Mouse (Mus musculus): ENCODE results near the gene Gm8947. TPM values are rescaled to one million over a fixed set of nuclear protein-coding genes. Genes with fewer than 3 reads are reported as not detected.

The Gm8947 gene
- polyA plus RNA-seq, 1 experiment from 2014 or later: 1.7 TPM

DNA sequence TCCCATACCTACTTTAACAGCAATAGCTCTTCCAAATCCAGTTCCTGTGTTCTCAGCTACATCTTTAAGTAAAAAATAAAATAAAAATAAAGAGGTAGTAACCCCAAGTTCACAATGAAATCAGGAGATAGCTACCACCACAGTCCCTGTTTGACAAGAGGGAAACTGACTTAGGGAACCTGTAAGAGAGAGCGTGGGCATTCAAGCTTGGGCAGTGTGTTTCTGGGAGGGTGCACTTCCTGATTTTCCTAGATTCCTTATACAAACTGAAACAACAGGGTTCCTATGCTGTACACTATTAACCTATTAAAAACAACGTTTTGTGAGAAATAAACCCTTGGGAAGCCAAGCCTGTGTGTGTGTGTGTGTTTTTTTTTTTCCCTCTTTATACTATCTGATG, 22.7 kb downstream of the Gm8947 start:
- H3K27me3 ChIP-seq (replicated peaks): 0 out of 2 replicates have a peak, but pooled peaks cover 4% of the 10 kb centered on the region
- H3K9me3 ChIP-seq (replicated peaks): no peaks in the 10 kb centered on the region
- H3K4me1 ChIP-seq: peaks cover 35% of the 10 kb centered on the region
- no peak overlapping the region for H3K4me3 ChIP-seq
- no peak overlapping the region for H3K9ac ChIP-seq
- H3K36me3 ChIP-seq: no peaks in the 10 kb centered on the region
- ATAC-seq: no peak
- no peak overlapping the region for H3K27ac ChIP-seq
- H3K4me2 ChIP-seq: no peak overlapping the region
- 43% methylated on average over 2 of the region's 2 CpGs for WGBS (ENCODE audit: insufficient replicate concordance)

DNA sequence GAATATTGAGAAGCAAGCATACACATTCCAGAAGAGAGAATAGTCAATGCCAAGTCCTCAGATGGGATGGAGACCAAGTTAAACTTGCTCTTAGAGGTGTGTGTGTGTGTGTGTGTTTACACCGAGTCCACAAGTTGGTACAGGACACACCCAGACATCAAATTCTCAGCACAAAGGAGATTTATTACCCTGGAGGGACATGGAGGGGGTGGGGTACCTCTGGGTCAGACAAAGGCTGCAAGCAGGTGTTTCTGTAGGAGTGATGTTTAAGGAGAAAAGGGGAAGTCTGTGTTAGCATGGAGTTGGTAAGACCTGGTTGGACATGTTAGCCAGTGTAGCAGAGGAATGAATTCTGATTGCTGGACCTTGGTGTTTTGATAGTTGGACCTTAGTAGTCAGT, 23.8 kb downstream of the Gm8947 start:
- Histone ChIP-seq H3K9ac (no peak overlapping the region), H3K4me2 (no peak overlapping the region), H3K36me3 (no peaks in the 10 kb centered on the region), H3K27ac (peak overlapping the region; percentile 42; the same call in 1 of the 2 replicates), H3K4me3 (no peak overlapping the region), H3K9me3 (replicated peaks) (no peaks in the 10 kb centered on the region), H3K27me3 (replicated peaks) (0 out of 2 replicates have a peak, but pooled peaks cover 4% of the 10 kb centered on the region), H3K4me1 (peaks cover 33% of the 10 kb centered on the region)
- ATAC-seq: 0 out of 2 replicates have a peak, but pooled peaks have one; percentile 7
- WGBS (ENCODE audit: insufficient replicate concordance): 57% methylated on average over 1 of the region's 1 CpGs

DNA sequence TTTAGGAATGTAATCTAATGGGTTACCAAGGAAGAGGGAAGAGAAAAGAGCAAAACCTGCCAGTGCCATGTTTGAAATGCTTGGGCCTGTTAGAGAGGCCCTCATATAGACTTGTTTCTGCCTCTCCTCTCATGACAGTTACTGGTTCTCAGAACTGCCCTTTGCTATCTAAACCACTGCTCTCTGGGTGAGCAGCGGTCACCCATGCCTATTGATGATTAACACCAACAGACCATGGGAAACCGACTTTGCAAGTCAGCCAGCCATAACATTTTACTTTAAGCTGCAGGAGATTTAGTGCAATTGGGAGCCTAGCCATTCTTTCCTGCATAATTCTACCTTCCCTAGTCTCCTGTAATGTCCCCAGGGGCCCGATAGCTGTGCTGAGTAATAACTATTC, 24.2 kb downstream of the Gm8947 start:
- no peak overlapping the region for H3K4me2 ChIP-seq
- ATAC-seq: peak; percentile 54; the same call in 1 of the 2 replicates
- no peaks in the 10 kb centered on the region for H3K36me3 ChIP-seq
- H3K9me3 ChIP-seq (replicated peaks): no peaks in the 10 kb centered on the region
- H3K9ac ChIP-seq: no peak overlapping the region
- WGBS (ENCODE audit: insufficient replicate concordance): 35% methylated on average over 3 of the region's 3 CpGs
- H3K27ac ChIP-seq: peak overlapping the region; percentile 42; the same call in 1 of the 2 replicates
- no peak overlapping the region for H3K4me3 ChIP-seq
- H3K27me3 ChIP-seq (replicated peaks): 0 out of 2 replicates have a peak, but pooled peaks cover 4% of the 10 kb centered on the region
- peaks cover 30% of the 10 kb centered on the region for H3K4me1 ChIP-seq

DNA sequence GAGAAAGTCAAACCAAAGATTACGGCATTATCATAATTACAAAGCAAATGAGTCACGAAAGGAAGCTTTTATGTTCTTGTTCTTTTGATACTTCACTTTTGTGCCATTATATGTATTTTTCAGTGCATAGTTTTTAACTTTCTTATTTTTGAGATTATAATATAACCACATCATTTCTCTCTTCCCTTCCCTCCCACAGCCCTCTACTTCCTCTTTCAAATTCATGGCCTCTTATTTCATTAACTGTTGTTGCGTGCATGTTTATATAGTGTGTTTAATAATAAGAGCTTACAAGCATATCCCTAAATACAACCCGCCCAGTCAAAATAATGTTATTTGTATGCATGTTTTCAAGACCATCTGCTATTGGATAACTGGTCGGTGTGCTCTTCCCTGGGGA, 26.9 kb downstream of the Gm8947 start:
- Histone ChIP-seq H3K36me3 (no peaks in the 10 kb centered on the region), H3K4me2 (no peak overlapping the region), H3K27me3 (replicated peaks) (0 out of 2 replicates have a peak, but pooled peaks cover 2% of the 10 kb centered on the region), H3K27ac (no peak overlapping the region), H3K9ac (no peak overlapping the region), H3K4me3 (no peak overlapping the region), H3K4me1 (peaks cover 25% of the 10 kb centered on the region), H3K9me3 (replicated peaks) (no peaks in the 10 kb centered on the region)
- 82% methylated on average over 5 of the region's 5 CpGs for WGBS (ENCODE audit: insufficient replicate concordance)
- ATAC-seq: no peak

DNA sequence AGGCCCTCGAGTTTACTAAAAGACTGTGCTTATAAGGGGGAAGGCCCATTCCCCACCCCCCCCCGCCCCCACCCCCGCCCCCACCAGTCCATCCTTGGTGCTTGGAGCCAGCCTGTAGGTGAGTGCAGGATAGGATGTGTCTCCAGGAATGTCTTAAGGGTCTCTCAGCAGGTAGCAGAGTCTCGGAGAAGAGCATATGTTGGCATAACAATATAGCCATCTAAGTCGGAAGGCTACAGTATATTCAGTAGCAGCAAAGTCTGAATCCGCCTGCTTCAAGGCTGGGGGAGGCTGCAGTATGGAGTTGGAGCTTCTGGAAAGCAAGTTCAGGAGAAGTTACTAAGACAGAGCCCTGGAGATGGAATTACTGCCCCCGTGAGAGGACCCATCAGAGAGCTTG, 27.9 kb downstream of the Gm8947 start:
- 72% methylated on average over 7 of the region's 7 CpGs for WGBS (ENCODE audit: insufficient replicate concordance)

DNA sequence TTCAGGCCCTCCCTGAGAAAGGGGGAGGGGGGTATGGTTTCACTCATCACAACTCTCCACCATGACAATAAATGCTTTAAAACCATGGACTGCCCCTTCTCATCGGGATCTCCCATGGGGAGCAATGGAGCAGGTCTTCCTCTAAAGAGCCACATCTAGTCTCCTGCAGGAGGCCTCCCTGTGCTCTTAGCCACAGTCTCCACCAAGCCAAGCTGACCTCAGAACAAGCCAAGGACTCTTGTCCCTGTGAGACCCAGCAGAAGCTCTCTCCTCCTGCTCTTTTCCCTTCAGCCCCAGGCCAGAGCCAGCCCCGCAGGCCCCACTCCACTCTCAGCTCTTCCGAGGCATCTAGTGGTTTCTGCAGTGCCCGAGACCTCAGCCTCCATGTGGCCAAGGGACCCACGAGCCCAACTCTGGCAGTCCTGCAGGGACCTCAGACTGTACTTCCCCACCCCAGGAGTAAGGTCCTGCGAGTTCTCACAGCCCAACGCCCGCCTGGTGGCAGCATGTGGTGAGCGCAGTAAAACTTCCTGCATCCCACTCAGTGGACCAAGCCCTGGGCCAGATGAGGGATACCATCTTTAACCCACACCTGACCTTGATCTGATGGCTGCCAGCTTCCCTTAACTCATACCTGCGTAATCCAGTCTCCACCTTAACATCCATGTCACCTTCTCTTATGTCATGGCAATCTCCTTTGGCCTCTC, 30.5 kb downstream of the Gm8947 start:
- Histone ChIP-seq H3K27ac (no peak overlapping the region), H3K27me3 (replicated peaks) (no peaks in the 10 kb centered on the region; the same call in 1 of the 2 replicates), H3K9ac (no peak overlapping the region), H3K4me2 (no peak overlapping the region), H3K36me3 (no peaks in the 10 kb centered on the region), H3K4me3 (no peak overlapping the region), H3K4me1 (peaks cover 2% of the 10 kb centered on the region; the same call in 1 of the 2 replicates), H3K9me3 (replicated peaks) (no peaks in the 10 kb centered on the region)
- WGBS (ENCODE audit: insufficient replicate concordance): 72% methylated on average over 10 of the region's 10 CpGs
- no peak for ATAC-seq

More for the DNA sequence above, 27.9 kb downstream of the Gm8947 start:
- Histone ChIP-seq H3K4me3 (no peak overlapping the region), H3K9me3 (replicated peaks) (no peaks in the 10 kb centered on the region), H3K36me3 (no peaks in the 10 kb centered on the region), H3K9ac (no peak overlapping the region), H3K4me1 (peaks cover 20% of the 10 kb centered on the region), H3K4me2 (no peak overlapping the region), H3K27me3 (replicated peaks) (no peaks in the 10 kb centered on the region), H3K27ac (no peak overlapping the region)
- ATAC-seq: no peak

DNA sequence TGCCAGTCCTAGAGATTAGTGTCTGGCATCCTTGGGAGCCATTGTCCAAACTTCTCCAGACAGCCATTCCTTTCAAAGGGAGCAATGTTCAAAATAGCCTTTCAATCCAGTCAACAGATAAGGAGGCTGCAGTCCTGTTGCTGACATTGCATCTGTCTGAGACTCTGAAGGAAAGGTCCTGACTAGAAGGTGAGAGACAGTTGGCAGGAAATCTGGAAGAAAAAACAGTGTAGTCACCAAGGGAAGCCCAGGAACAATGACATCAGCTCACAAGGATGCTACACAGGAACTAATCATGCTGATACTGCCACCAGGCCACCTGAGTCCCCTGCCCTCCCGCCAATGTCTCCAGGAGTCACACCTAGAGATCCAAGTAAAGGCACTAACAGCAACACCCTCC, 31.2 kb downstream of the Gm8947 start:
- no peak overlapping the region for H3K4me2 ChIP-seq
- H3K27me3 ChIP-seq (replicated peaks): no peaks in the 10 kb centered on the region; the same call in 1 of the 2 replicates
- no peaks in the 10 kb centered on the region for H3K4me1 ChIP-seq
- no peak overlapping the region for H3K27ac ChIP-seq
- WGBS (ENCODE audit: insufficient replicate concordance): 53% methylated on average over 1 of the region's 1 CpGs
- H3K9ac ChIP-seq: no peak overlapping the region
- no peaks in the 10 kb centered on the region for H3K36me3 ChIP-seq
- ATAC-seq: no peak
- no peaks in the 10 kb centered on the region for H3K9me3 ChIP-seq (replicated peaks)
- no peak overlapping the region for H3K4me3 ChIP-seq

DNA sequence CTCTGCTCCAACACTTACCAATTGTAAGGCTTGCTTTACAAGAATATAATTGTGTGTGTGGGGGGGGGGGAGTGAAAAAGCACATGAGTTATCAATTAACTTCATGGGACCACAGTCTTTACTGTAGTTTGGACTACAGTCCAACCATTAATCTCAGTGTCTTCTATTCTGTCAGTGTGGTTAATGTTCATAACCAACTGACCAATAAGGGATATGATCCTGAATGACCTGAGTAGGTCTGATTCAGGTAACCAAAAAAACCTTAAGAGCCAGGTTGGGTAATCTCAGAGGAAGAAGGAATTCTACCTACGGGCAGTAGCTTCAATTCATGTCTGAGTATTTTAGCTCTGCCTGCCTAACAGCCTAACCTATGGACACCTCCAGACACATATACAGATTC, 32.4 kb downstream of the Gm8947 start:
- no peak overlapping the region for H3K4me2 ChIP-seq
- H3K27me3 ChIP-seq (replicated peaks): no peaks in the 10 kb centered on the region; the same call in 1 of the 2 replicates
- no peaks in the 10 kb centered on the region for H3K4me1 ChIP-seq
- WGBS (ENCODE audit: insufficient replicate concordance): 70% methylated on average over 1 of the region's 1 CpGs
- no peak for ATAC-seq
- no peak overlapping the region for H3K4me3 ChIP-seq
- no peak overlapping the region for H3K9ac ChIP-seq
- no peaks in the 10 kb centered on the region for H3K9me3 ChIP-seq (replicated peaks)
- no peak overlapping the region for H3K27ac ChIP-seq
- no peaks in the 10 kb centered on the region for H3K36me3 ChIP-seq

DNA sequence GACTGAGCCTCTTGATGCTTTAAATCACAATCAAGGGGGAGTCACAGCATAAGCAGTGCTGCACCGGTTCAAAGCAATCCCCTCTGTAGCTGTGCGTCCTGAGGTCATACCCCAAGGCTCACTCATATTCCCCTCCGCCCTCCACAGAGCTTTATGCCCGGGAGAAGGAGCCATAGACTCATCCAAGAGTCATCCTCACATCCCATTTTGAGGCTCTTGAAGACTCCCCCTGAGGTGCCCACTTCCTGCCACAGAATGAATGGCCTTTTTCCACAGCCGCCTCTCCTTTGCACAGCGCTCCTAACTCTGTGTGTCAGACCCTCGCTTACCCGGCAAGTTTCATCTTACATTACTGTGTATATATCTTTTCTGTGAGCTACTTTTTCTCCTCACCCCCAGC, 35.3 kb downstream of the Gm8947 start:
- H3K4me3 ChIP-seq: no peak overlapping the region
- H3K4me2 ChIP-seq: no peak overlapping the region
- 66% methylated on average over 8 of the region's 8 CpGs for WGBS (ENCODE audit: insufficient replicate concordance)
- H3K4me1 ChIP-seq: no peaks in the 10 kb centered on the region
- no peaks in the 10 kb centered on the region; the same call in 1 of the 2 replicates for H3K27me3 ChIP-seq (replicated peaks)
- no peak for ATAC-seq
- H3K9me3 ChIP-seq (replicated peaks): no peaks in the 10 kb centered on the region
- H3K27ac ChIP-seq: no peak overlapping the region
- no peak overlapping the region for H3K9ac ChIP-seq
- no peaks in the 10 kb centered on the region for H3K36me3 ChIP-seq

DNA sequence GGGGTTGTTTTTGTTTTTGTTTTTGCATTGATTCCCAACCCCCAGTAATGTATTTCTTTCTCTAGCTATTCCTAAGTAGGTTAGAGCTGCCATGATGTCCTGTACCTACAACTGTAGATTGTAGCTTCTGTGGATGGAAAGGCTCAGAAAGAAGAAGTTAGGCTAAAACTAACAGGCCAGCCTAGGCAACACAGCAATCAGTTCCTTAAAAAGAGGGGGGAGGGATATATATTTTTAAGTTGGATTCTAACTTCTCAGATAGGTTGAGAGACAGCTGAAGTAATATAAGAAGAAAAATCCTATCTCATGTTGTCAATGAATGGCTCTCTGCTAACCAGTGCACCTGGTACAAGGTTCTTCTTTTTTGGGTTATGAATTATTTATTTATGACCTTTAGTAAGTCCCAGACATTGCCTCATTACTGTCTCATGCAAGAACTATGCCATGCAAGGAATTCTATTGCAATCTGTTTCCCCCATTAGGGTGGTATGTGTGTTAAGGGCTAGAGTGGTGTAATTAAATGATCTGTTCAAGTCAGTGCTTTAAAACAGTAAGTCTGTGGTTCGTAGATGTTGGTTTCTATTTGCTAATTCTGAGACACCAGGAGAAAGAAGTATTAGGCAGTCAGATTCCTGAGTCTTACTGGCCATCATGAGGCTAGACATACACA, 36.3 kb downstream of the Gm8947 start:
- H3K9me3 ChIP-seq (replicated peaks): no peaks in the 10 kb centered on the region
- H3K36me3 ChIP-seq: no peaks in the 10 kb centered on the region
- no peaks in the 10 kb centered on the region for H3K4me1 ChIP-seq
- 63% methylated on average over 1 of the region's 1 CpGs for WGBS (ENCODE audit: insufficient replicate concordance)
- H3K4me2 ChIP-seq: no peak overlapping the region
- H3K4me3 ChIP-seq: no peak overlapping the region
- H3K27ac ChIP-seq: no peak overlapping the region
- H3K9ac ChIP-seq: no peak overlapping the region
- ATAC-seq: no peak
- no peaks in the 10 kb centered on the region; the same call in 1 of the 2 replicates for H3K27me3 ChIP-seq (replicated peaks)

DNA sequence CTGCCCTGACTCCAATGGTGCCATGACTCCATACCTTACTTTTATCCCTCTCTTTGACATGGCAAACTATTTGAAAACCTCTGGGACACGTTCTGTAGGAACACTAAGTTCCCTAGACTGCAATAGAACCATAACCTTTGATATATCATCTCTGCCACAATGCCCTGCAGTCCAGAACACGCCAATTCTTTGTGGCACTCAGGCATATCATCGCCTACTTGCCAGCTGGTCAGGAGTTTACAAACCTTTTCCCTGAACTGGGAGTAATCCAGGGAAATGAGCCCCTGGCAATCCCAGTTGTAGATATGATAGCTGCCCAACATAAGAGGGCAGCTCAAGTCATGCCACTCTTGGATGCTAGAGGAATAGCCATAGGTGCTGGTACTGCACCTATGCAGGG, 40.2 kb downstream of the Gm8947 start:
- Histone ChIP-seq H3K4me3 (no peak overlapping the region), H3K36me3 (no peaks in the 10 kb centered on the region), H3K27me3 (replicated peaks) (0 out of 2 replicates have a peak, but pooled peaks cover 2% of the 10 kb centered on the region), H3K27ac (no peak overlapping the region), H3K4me1 (no peaks in the 10 kb centered on the region), H3K4me2 (no peak overlapping the region), H3K9me3 (replicated peaks) (no peaks in the 10 kb centered on the region), H3K9ac (no peak overlapping the region)
- WGBS (ENCODE audit: insufficient replicate concordance): 64% methylated on average over 3 of the region's 3 CpGs
- no peak for ATAC-seq

DNA sequence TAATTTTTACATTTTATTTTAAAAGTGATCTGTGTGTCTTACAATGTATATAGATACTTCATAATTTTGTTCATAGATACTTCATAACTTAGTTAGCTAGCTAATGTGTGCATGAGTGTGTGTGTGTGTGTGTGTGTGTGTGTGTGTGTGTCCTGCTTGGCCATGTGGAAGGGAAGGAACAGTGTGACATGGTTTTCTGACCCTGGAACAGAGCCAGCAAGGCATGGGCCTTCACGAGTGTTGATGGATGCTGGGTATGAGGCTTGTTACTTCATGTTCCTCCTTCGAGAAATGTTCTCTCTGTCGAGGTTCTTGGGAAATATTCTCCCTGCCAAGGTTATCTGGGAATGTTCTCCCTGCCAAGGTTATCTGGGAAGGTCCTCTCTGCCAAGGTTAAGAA, 41.6 kb downstream of the Gm8947 start:
- 57% methylated on average over 3 of the region's 3 CpGs for WGBS (ENCODE audit: insufficient replicate concordance)
- Histone ChIP-seq H3K27me3 (replicated peaks) (0 out of 2 replicates have a peak, but pooled peaks cover 2% of the 10 kb centered on the region), H3K9me3 (replicated peaks) (no peaks in the 10 kb centered on the region), H3K4me1 (peaks cover 7% of the 10 kb centered on the region; the same call in 1 of the 2 replicates), H3K4me2 (no peak overlapping the region), H3K4me3 (no peak overlapping the region), H3K9ac (no peak overlapping the region), H3K27ac (no peak overlapping the region), H3K36me3 (no peaks in the 10 kb centered on the region)
- no peak for ATAC-seq

Data from liver, embryonic 12.5 days (tissue).